Mouse (Mus musculus) intestine, embryonic 15.5 days (tissue): ENCODE results near the gene Rab11b. TPM values are rescaled to one million over a fixed set of nuclear protein-coding genes. Genes with fewer than 3 reads are reported as not detected.

Source experiments
- ATAC-seq: fragments of 200-750 bp; cut with Nextera tagmentation; 2 replicates; pipeline ENCODE4 v1.8.0; 2017; ENCODE audit warnings: moderate TSS enrichment, moderate library complexity
- H3K27ac ChIP-seq: fragments of 300-500 bp; sonication (generic); 2 replicates; pipeline ENCODE4 v1.5.1; 2015; ENCODE audit warnings: mild to moderate bottlenecking, inconsistent platforms
- H3K27me3 ChIP-seq: fragments of 300-500 bp; sonication (generic); replicated peaks from 2 replicates; pipeline ENCODE4 v1.6.1; 2015; ENCODE audit warnings: inconsistent platforms
- H3K36me3 ChIP-seq: fragments of 300-500 bp; sonication (generic); 2 replicates; pipeline ENCODE4 v1.6.1; 2015; ENCODE audit warnings: inconsistent platforms
- H3K4me1 ChIP-seq: fragments of 300-500 bp; sonication (generic); replicated peaks from 2 replicates; pipeline ENCODE4 v1.6.1; 2015; ENCODE audit warnings: inconsistent platforms
- H3K4me2 ChIP-seq: fragments of 300-500 bp; sonication (generic); replicated peaks from 2 replicates; pipeline ENCODE4 v1.6.1; 2015; ENCODE audit warnings: mild to moderate bottlenecking, inconsistent platforms
- H3K4me3 ChIP-seq: fragments of 300-500 bp; sonication (generic); replicated peaks from 2 replicates; pipeline ENCODE4 v1.5.1; 2015; ENCODE audit warnings: inconsistent platforms
- H3K9ac ChIP-seq: fragments of 300-500 bp; sonication (generic); 2 replicates; pipeline ENCODE4 v1.6.1; 2015; ENCODE audit warnings: inconsistent platforms
- H3K9me3 ChIP-seq: fragments of 300-500 bp; sonication (generic); 2 replicates; pipeline ENCODE4 v1.6.1; 2016; ENCODE audit warnings: inconsistent platforms
- WGBS: fragments of 180-500 bp; shearing (Covaris S2); methylation state at CpG from one replicate; pipeline ENCODE4 v1.1.7; 2015; 5-methylcytosine and 5-hydroxymethylcytosine counted together
- polyA plus RNA-seq: library from polyadenylated mRNA; unstranded; fragments of >200 nt; fragmentation: Nextera tagmentation; extraction: Ambion mirVana; gene quantifications from 2 replicates; pipeline ENCODE4 v1.2.1, GENCODE M21; 2015

Gene Rab11b
- polyA plus RNA-seq, 1 experiment from 2014 or later = 206 TPM

DNA sequence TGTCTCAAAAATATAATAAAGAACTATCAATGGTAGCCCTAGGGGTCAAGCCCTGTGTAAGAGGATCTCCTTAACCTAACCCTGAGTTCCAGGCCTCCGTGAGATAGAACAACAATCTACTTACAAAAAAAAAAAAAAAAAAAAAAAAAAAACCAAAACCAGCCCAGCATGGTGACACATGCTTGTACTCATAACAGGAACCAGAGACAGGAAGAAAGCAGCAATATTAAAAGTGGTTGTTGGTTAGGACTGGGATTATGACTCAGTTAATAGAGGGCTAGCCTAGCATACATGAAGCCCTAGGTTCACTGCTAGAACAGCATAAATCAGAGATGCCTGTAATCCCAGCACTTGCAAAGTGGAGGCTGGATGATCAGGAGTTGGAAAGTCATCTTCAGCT is 58.2 kb downstream of the Rab11b start:
- H3K36me3 ChIP-seq = 0 out of 2 replicates have a peak, but pooled peaks cover 4% of the 10 kb centered on the region
- H3K9ac ChIP-seq = no peak overlapping the region
- H3K4me2 ChIP-seq = no peak overlapping the region
- ATAC-seq = no peak
- H3K4me3 ChIP-seq = no peak overlapping the region
- WGBS = 84% methylated on average over 1 of the region's 1 CpGs
- H3K27me3 ChIP-seq = no peaks in the 10 kb centered on the region
- no peaks in the 10 kb centered on the region for H3K9me3 ChIP-seq
- H3K27ac ChIP-seq = no peak overlapping the region
- H3K4me1 ChIP-seq = no peaks in the 10 kb centered on the region

DNA sequence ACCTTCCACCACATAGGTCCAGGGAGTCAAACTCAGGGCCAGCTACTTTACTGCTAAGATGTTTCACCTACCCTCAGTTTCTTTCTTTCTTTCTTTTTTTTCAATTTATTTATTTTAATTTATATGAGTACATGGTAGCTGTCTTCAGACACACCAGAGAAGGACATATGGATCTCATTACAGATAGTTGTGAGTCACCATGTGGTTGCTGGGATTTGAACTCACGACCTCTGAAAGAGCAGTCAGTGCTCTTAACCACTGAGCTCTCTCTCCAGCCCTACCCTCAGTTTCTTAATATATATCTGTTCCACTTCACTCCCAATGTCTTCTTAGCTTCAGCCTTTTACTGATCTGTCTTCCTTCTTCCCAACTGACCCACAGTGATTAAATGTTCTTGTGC is 64.9 kb downstream of the Rab11b start:
- 76% methylated on average over 1 of the region's 1 CpGs for WGBS
- no peaks in the 10 kb centered on the region for H3K9me3 ChIP-seq
- no peak overlapping the region for H3K4me2 ChIP-seq
- H3K27ac ChIP-seq = no peak overlapping the region
- H3K4me3 ChIP-seq = no peak overlapping the region
- no peak overlapping the region for H3K9ac ChIP-seq
- no peaks in the 10 kb centered on the region for H3K36me3 ChIP-seq
- H3K4me1 ChIP-seq = no peaks in the 10 kb centered on the region
- ATAC-seq = no peak
- H3K27me3 ChIP-seq = no peaks in the 10 kb centered on the region

Other genes with a start within 250 kb of the Rab11b start
- gene Adamts10, start 236.3 kb downstream of the Rab11b start, polyA plus RNA-seq = 37.6 and 42.1 TPM in 2 replicates
- gene Myo1f, start 204.8 kb downstream of the Rab11b start, polyA plus RNA-seq = 3.8 and 3.9 TPM in 2 replicates
- gene Zfp414, start 131.4 kb downstream of the Rab11b start, polyA plus RNA-seq = 37.0 and 37.7 TPM in 2 replicates
- 0.53 and 0.90 TPM in 2 replicates for gene Pram1, start 122.5 kb downstream of the Rab11b start, polyA plus RNA-seq
- gene Hnrnpm, start 73.7 kb downstream of the Rab11b start, polyA plus RNA-seq = 276 and 325 TPM in 2 replicates
- 49.4 and 52.7 TPM in 2 replicates for gene March2, start 41.9 kb downstream of the Rab11b start, polyA plus RNA-seq
- gene Angptl4, start 21.3 kb upstream of the Rab11b start, polyA plus RNA-seq = 20.7 and 23.4 TPM in 2 replicates
- gene Kank3, start 50.0 kb upstream of the Rab11b start, polyA plus RNA-seq = 23.0 and 30.5 TPM in 2 replicates
- gene Rps28, start 64.0 kb upstream of the Rab11b start, polyA plus RNA-seq = 1,025 and 1,054 TPM in 2 replicates
- 492 and 540 TPM in 2 replicates for gene Ndufa7, start 64.0 kb upstream of the Rab11b start, polyA plus RNA-seq
- gene Cd320, start 82.6 kb upstream of the Rab11b start, polyA plus RNA-seq = 53.3 and 61.3 TPM in 2 replicates
- not detected in 2 replicates for gene Gm7029, start 113.3 kb upstream of the Rab11b start, polyA plus RNA-seq
- gene Kifc1, start 130.1 kb upstream of the Rab11b start, polyA plus RNA-seq = 5.7 and 7.1 TPM in 2 replicates
- gene Platr17, start 144.6 kb upstream of the Rab11b start, polyA plus RNA-seq = 0.18 and 0.21 TPM in 2 replicates
- 37.5 and 39.1 TPM in 2 replicates for gene Daxx, start 148.9 kb upstream of the Rab11b start, polyA plus RNA-seq
- 35.6 and 39.3 TPM in 2 replicates for gene Tapbp, start 155.4 kb upstream of the Rab11b start, polyA plus RNA-seq
- gene Zbtb22, start 155.4 kb upstream of the Rab11b start, polyA plus RNA-seq = 14.4 and 16.2 TPM in 2 replicates
- gene Rgl2, start 169.0 kb upstream of the Rab11b start, polyA plus RNA-seq = 29.2 and 32.9 TPM in 2 replicates
- 153 and 159 TPM in 2 replicates for gene Pfdn6, start 179.8 kb upstream of the Rab11b start, polyA plus RNA-seq
- gene Wdr46, start 180.1 kb upstream of the Rab11b start, polyA plus RNA-seq = 37.1 and 38.5 TPM in 2 replicates
- gene B3galt4, start 191.0 kb upstream of the Rab11b start, polyA plus RNA-seq = 9.8 TPM in 2 replicates
- 44.0 and 47.4 TPM in 2 replicates for gene Vps52, start 195.3 kb upstream of the Rab11b start, polyA plus RNA-seq
- gene Rps18, start 195.5 kb upstream of the Rab11b start, polyA plus RNA-seq = 1,812 and 1,948 TPM in 2 replicates
- 190 and 264 TPM in 2 replicates for gene H2-K1, start 239.8 kb upstream of the Rab11b start, polyA plus RNA-seq